Mouse (Mus musculus) bone marrow, adult 2 months (tissue): ENCODE measurements around the gene Sgms1. TPM values are rescaled to one million over a fixed set of nuclear protein-coding genes. Genes with fewer than 3 reads are reported as not detected.

Source experiments
- H3K27ac ChIP-seq: fragments of 200-500 bp; 2 replicates; pipeline ENCODE4 v1.5.1; 2012; ENCODE audit warnings: low read depth, mild to moderate bottlenecking, control low read depth, inconsistent platforms, low read length; ENCODE audit not compliant: control insufficient read depth, poor library complexity, insufficient read depth
- H3K4me1 ChIP-seq: fragments of 200-500 bp; 2 replicates; pipeline ENCODE4 v1.6.1; 2011; ENCODE audit warnings: low read length; ENCODE audit not compliant: control insufficient read depth, insufficient read depth
- H3K4me3 ChIP-seq: fragments of 200-500 bp; replicated peaks from 2 replicates; pipeline ENCODE3; 2011; ENCODE audit warnings: mild to moderate bottlenecking, low read depth, low read length, control low read depth; ENCODE audit not compliant: control insufficient read depth
- CTCF ChIP-seq: fragments of 200-500 bp; IDR thresholded peaks from 2 replicates; pipeline ENCODE4 v1.5.1; 2011; ENCODE audit warnings: low read length, control low read depth; ENCODE audit not compliant: control insufficient read depth, insufficient read depth
- POLR2A ChIP-seq: fragments of 200-500 bp; IDR thresholded peaks from 2 replicates; pipeline ENCODE4 v1.6.1; 2011; ENCODE audit warnings: low read depth, mild to moderate bottlenecking, control low read depth, low read length, borderline replicate concordance; ENCODE audit not compliant: control insufficient read depth
- WGBS: fragments of 180-500 bp; shearing (Covaris S2); methylation state at CpG from one replicate; pipeline ENCODE4 v1.1.7; 2018; 5-methylcytosine and 5-hydroxymethylcytosine counted together
- polyA plus RNA-seq: library from polyadenylated mRNA; stranded (reverse); fragments of >200 nt; gene quantifications from 2 replicates; pipeline ENCODE4 v1.2.4, GENCODE M21; 2011; ENCODE audit warnings: low replicate concordance; ENCODE audit not compliant: missing spikeins, insufficient read depth, insufficient read length

The Sgms1 gene
- polyA plus RNA-seq, 1 experiment = 19.7 TPM

DNA sequence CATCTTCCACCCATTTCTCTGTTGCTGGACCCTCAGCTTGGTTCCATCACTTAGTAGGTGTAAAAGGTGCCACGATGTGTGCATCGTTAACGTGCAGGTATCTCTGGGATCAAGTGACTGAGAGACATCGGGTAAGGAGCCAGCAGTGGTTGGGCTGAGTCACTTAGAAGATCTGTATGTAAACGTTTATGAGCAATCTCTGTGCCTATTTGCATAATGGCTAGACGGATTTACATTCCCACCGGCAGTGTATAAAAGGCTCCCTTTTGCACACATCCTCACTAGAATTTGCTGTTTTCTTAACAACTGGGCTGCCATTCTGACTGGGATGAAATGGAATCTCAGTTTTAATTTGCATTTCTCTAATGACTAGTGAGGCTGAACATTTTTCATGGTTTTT, 93.9 kb downstream of the Sgms1 start:
- 83% methylated on average over 7 of the region's 7 CpGs for WGBS
- no peak overlapping the region for H3K4me3 ChIP-seq
- H3K4me1 ChIP-seq = peaks cover 8% of the 10 kb centered on the region
- H3K27ac ChIP-seq = no peak overlapping the region
- TF ChIP-seq CTCF (no peak), POLR2A (no peak)

DNA sequence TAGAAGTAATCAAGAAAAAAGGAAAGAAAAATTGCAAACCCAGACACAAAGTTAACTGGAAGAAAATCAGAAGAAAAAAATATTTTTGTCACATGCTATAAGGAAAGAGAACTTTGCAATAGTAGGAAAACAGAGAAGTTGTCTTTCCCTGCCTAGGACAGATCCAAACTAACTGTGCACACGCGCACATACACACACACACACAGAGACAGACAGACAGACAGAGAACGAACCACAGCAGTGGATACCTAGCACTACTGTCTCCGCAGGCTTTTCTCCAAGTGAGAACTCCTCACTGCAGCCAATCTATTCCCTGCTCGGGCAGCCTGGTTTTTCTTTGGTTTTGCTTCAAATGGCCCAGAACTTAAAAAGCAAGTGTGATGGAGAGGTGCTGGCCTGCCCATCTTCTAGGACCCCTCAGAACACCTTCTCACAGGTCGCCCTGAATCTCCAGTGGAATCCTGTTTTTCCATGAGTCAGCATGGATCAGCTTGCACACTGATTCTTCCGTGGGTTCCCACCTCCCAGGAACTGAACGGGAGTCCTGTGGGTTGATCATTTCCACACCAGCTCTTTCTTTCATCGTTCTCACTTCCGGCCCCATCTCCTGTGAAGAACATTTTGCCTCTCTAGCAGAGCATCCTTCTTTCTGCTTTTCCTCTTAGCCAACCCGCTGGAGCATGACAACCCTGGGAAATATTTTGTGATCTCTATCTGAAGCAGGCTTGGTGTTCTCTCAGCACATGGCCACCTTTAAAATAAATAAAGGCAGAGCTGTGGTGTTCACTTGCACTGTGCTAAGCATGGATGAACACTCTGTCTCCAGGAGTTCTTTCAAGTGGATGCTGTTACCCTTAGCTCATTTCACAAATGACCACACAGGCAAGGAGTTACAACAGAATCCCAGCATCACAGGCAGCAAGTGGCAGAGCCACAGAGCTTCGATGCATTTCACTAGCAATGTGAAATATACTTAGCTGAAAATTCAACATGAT, 96.4 kb downstream of the Sgms1 start:
- Histone ChIP-seq H3K27ac (no peak overlapping the region), H3K4me3 (no peak overlapping the region), H3K4me1 (peaks cover 8% of the 10 kb centered on the region)
- 35% methylated on average over 12 of the region's 12 CpGs for WGBS
- no peak for TF ChIP-seq POLR2A
- TF ChIP-seq CTCF = no peak

DNA sequence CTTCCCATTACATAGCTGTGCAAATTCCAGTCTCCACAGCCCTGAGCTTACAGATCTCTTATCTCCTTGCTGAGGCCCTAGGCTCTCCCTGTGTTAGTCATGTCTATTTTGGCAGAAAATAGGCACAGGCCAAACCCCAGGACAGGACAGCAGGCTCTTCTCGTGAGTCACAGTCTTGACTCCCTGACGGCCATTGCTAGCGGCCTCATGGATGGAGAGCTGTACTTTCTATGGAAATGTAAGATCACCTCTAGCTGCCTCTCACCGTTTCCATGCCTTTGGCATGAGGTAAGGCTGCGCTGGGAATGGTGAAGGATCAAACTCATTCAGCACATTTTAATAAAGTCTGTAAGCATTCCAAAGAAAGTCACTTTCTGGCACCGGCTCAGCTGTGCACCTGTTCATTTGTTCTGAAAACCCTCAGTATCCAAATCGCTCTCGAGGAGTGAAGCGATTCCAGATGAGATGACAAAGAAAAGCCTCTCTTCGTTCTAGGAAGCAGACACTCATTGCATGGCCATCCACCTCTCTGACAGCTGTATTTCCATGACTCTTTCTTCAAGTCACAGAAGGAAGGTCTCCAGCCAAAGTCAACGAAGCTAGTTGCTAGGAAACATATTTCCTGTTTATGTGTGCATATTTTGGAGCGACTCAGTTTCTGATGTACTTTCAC, 97.3 kb downstream of the Sgms1 start:
- TF ChIP-seq POLR2A = no peak
- no peak for TF ChIP-seq CTCF
- WGBS = 47% methylated on average over 12 of the region's 12 CpGs
- Histone ChIP-seq H3K4me3 (no peak overlapping the region), H3K4me1 (peaks cover 8% of the 10 kb centered on the region), H3K27ac (no peak overlapping the region; the same call in 1 of the 2 replicates)

DNA sequence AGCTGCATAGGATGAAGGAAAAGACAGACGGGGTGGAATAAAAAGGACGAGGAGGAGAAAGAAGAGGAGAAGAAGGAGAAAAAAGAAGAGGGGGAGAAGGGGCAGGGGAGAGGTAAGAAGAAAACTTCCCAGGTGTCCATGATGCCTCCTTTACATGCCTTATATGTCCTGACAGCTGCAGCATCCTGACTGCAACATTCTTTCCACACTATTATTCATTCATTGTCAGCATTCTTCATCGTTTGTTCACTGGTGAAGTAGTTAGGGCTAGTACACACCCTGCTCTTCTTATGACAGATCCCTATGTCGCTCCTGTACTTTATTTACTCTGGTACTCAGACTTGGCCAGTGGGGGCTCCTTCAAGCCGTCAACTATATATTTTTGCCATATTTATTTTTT, 98.4 kb downstream of the Sgms1 start:
- 85% methylated on average over 5 of the region's 5 CpGs for whole genome bisulfite sequencing
- Histone ChIP-seq H3K4me1 (peaks cover 8% of the 10 kb centered on the region), H3K4me3 (no peak overlapping the region), H3K27ac (no peak overlapping the region)
- TF ChIP-seq CTCF (no peak), POLR2A (no peak)

DNA sequence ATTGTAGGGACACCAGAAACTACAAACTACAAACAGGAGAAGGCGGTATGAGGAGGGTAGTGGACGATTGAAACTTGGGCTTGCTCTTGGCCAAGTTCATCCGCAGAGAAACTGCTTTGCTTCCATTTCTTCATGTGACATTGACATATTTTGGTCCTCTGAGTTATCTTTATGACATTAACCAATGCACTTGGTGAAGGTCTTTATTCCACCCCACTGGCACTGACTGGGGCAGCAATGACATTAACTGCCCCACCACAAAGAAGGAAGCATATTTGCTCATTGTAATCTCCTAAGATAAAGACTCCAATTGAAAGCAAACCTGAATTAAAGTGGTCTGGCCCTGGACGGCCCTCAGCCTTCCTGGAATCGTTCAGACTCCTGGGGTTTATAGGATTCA, 100.6 kb downstream of the Sgms1 start:
- peaks cover 7% of the 10 kb centered on the region for H3K4me1 ChIP-seq
- no peak overlapping the region for H3K4me3 ChIP-seq
- H3K27ac ChIP-seq = no peak overlapping the region
- WGBS = 78% methylated on average over 5 of the region's 5 CpGs
- TF ChIP-seq POLR2A = no peak
- no peak for TF ChIP-seq CTCF

DNA sequence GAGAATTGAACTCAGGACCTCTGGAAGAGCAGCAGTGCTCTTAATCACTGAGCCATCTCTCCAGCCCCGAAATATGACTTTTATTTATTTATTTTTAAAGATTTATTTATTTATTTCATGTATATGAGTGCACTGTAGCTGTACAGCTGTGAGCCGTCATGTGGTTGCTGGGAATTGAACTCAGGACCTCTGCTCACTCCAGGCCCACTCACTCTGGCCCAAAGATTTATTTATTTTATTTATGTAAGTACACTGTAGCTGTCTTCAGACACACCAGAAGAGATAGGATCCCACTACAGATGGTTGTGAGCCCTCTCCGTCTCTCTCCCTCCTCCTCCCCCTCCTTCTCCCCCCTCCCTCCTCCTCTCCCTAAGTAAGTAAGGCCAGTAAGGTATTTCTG, 101.7 kb downstream of the Sgms1 start:
- WGBS = 72% methylated on average over 3 of the region's 3 CpGs
- Histone ChIP-seq H3K4me3 (no peak overlapping the region), H3K4me1 (peaks cover 5% of the 10 kb centered on the region), H3K27ac (no peak overlapping the region)
- TF ChIP-seq POLR2A (no peak), CTCF (no peak)

DNA sequence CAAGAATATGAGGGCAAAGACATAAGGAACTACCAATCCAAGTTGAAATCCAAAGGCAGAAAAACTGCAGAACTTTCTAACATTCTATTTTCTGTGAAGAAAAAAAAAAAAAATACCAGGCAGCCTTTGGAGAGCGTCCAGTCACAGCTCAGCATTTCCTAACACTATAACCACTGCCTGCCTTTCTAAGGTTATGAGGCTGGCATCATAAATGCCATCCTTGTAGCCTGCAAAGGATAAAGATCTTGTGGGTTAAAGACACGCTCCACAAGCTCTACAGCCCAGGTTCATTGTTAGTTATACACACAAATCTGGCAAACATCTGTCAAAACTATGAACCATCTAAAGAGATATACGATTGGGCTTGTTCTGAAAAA, 104.1 kb downstream of the Sgms1 start:
- WGBS = 41% methylated on average over 3 of the region's 3 CpGs
- Histone ChIP-seq H3K4me1 (no peaks in the 10 kb centered on the region), H3K27ac (no peak overlapping the region), H3K4me3 (no peak overlapping the region)
- no peak for TF ChIP-seq POLR2A

DNA sequence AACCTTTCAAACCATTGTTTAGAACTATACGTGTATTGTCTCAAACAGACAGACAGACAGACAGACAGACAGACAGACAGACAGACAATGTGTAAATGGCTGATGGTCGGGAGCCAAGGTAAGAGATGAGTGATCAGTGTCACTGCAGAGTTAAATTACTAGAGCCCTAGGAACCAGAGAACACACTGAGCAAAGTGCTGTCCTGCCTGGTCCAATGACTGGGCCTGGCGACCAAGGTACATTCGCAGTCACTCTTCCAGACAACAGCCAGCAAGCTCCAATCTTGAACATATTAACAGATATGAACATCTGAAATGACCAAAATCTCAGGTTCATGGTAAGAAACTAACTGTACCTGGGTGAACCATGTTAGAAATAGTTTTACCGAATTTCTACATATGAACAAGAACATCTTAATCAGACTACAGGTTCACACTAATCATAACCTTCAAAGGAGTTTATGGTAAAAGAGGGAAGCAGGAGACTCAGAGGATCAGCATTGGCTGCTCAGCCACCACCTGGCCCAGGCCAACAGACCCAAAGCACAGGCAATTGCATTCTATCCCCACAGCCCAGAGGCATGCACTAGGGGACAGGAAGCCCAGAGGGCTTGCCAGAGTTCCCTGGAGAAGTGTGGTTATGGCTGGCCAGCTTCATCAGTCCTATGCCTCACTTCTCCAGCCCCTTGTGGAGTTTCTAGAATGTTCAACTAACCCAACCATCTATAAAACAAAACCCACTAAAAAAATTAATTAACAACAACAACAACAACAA, 104.6 kb downstream of the Sgms1 start:
- WGBS = 86% methylated on average over 5 of the region's 5 CpGs
- TF ChIP-seq POLR2A (no peak), CTCF (no peak)
- H3K4me1 ChIP-seq = no peaks in the 10 kb centered on the region

More for the DNA sequence above, 104.6 kb downstream of the Sgms1 start:
- Histone ChIP-seq H3K4me3 (no peak overlapping the region), H3K27ac (no peak overlapping the region)
